Mouse (Mus musculus) midbrain, embryonic 12.5 days (tissue): Measurements from ENCODE around the gene Syne4. TPM values are rescaled to one million over a fixed set of nuclear protein-coding genes. Genes with fewer than 3 reads are reported as not detected.

Experiments
- ATAC-seq: fragments of 200-750 bp; cut with Nextera tagmentation; 2 replicates; pipeline ENCODE4 v1.8.0; 2017; ENCODE audit warnings: low read depth, moderate TSS enrichment, moderate library complexity; ENCODE audit not compliant: low FRiP score
- H3K27ac ChIP-seq: fragments of 300-500 bp; sonication (generic); replicated peaks from 2 replicates; pipeline ENCODE4 v1.5.1; 2016; ENCODE audit warnings: mild to moderate bottlenecking
- H3K27me3 ChIP-seq: fragments of 300-500 bp; sonication (generic); 2 replicates; pipeline ENCODE4 v1.6.1; 2016; ENCODE audit warnings: mild to moderate bottlenecking
- H3K36me3 ChIP-seq: fragments of 300-500 bp; sonication (generic); 2 replicates; pipeline ENCODE4 v1.6.1; 2016
- H3K4me1 ChIP-seq: fragments of 300-500 bp; sonication (generic); 2 replicates; pipeline ENCODE4 v1.6.1; 2016
- H3K4me2 ChIP-seq: fragments of 300-500 bp; sonication (generic); replicated peaks from 2 replicates; pipeline ENCODE4 v1.6.1; 2016; ENCODE audit warnings: mild to moderate bottlenecking, moderate library complexity
- H3K4me3 ChIP-seq: fragments of 300-500 bp; sonication (generic); 2 replicates; pipeline ENCODE4 v1.5.1; 2016; ENCODE audit warnings: mild to moderate bottlenecking
- H3K9ac ChIP-seq: fragments of 300-500 bp; sonication (generic); replicated peaks from 2 replicates; pipeline ENCODE4 v1.6.1; 2016; ENCODE audit warnings: mild to moderate bottlenecking, moderate library complexity
- H3K9me3 ChIP-seq: fragments of 300-500 bp; sonication (generic); 2 replicates; pipeline ENCODE4 v1.6.1; 2016; ENCODE audit warnings: mild to moderate bottlenecking
- WGBS: fragments of 180-500 bp; shearing (Covaris S2); methylation state at CpG from one replicate; pipeline ENCODE4 v1.1.7; 2016; 5-methylcytosine and 5-hydroxymethylcytosine counted together
- polyA plus RNA-seq: library from polyadenylated mRNA; unstranded; fragments of >200 nt; fragmentation: Nextera tagmentation; extraction: Ambion mirVana; gene quantifications from 2 replicates; pipeline ENCODE4 v1.2.1, GENCODE M21; 2016

The Syne4 gene
- polyA plus RNA-seq, 1 experiment from 2014 or later, result 19.0 TPM

GRCm38 (mm10) chr7:30363344-30363738, 48.7 kb downstream of the Syne4 start:
- H3K27me3 ChIP-seq, result peaks cover 12% of the 10 kb centered on the region
- no peaks in the 10 kb centered on the region for H3K9me3 ChIP-seq
- peak overlapping the region; percentile 90 for H3K4me3 ChIP-seq
- ATAC-seq, result peak; percentile 31; the same call in 1 of the 2 replicates
- H3K4me2 ChIP-seq, result peak overlapping the region; percentile 82
- H3K27ac ChIP-seq, result no peak overlapping the region
- peaks cover 14% of the 10 kb centered on the region for H3K36me3 ChIP-seq
- peaks cover 34% of the 10 kb centered on the region for H3K4me1 ChIP-seq
- 72% methylated on average over 6 of the region's 6 CpGs for WGBS
- peak overlapping the region; percentile 96 for H3K9ac ChIP-seq

GRCm38 (mm10) chr7:30367466-30367865, 52.9 kb downstream of the Syne4 start:
- Histone ChIP-seq H3K27me3 (peaks cover 12% of the 10 kb centered on the region), H3K9ac (no peak overlapping the region), H3K36me3 (no peaks in the 10 kb centered on the region), H3K9me3 (no peaks in the 10 kb centered on the region), H3K4me1 (peaks cover 7% of the 10 kb centered on the region), H3K27ac (no peak overlapping the region), H3K4me2 (no peak overlapping the region), H3K4me3 (no peak overlapping the region)
- 83% methylated on average over 2 of the region's 2 CpGs for WGBS
- no peak for ATAC-seq

Other genes starting within 250 kb of the Syne4 start
- gene Zfp82, start 241.9 kb upstream of the Syne4 start, polyA plus RNA-seq, result 10.4 and 11.2 TPM in 2 replicates
- 1.0 and 4.5 TPM in 2 replicates for gene Gm26920, start 224.4 kb upstream of the Syne4 start, polyA plus RNA-seq
- 13.6 and 16.3 TPM in 2 replicates for gene Zfp566, start 224.3 kb upstream of the Syne4 start, polyA plus RNA-seq
- 134 and 136 TPM in 2 replicates for gene Zfp260, start 220.0 kb upstream of the Syne4 start, polyA plus RNA-seq
- 17.0 and 18.8 TPM in 2 replicates for gene Zfp382, start 192.9 kb upstream of the Syne4 start, polyA plus RNA-seq
- 19.0 and 20.2 TPM in 2 replicates for gene Zfp146, start 145.1 kb upstream of the Syne4 start, polyA plus RNA-seq
- 0.74 and 4.1 TPM in 2 replicates for gene Cox7a1, start 130.7 kb upstream of the Syne4 start, polyA plus RNA-seq
- gene Capns1, start 116.0 kb upstream of the Syne4 start, polyA plus RNA-seq, result 59.8 and 61.6 TPM in 2 replicates
- gene Polr2i, start 82.9 kb upstream of the Syne4 start, polyA plus RNA-seq, result 151 and 156 TPM in 2 replicates
- 257 and 259 TPM in 2 replicates for gene Tbcb, start 82.5 kb upstream of the Syne4 start, polyA plus RNA-seq
- not detected in 2 replicates for gene Ovol3, start 79.1 kb upstream of the Syne4 start, polyA plus RNA-seq
- gene Thap8, start 34.7 kb upstream of the Syne4 start, polyA plus RNA-seq, result 0.48 and 0.66 TPM in 2 replicates
- 11.3 and 13.4 TPM in 2 replicates for gene Wdr62, start 34.4 kb upstream of the Syne4 start, polyA plus RNA-seq
- gene Clip3, start 23.1 kb upstream of the Syne4 start, polyA plus RNA-seq, result 76.3 and 88.6 TPM in 2 replicates
- 86.9 and 92.9 TPM in 2 replicates for gene Alkbh6, start 6.1 kb upstream of the Syne4 start, polyA plus RNA-seq
- 0.63 TPM in 1 of 2 replicates, not detected in the other for gene E130208F15Rik, start 6.9 kb downstream of the Syne4 start, polyA plus RNA-seq
- gene Sdhaf1, start 9.1 kb downstream of the Syne4 start, polyA plus RNA-seq, result 22.2 and 27.4 TPM in 2 replicates
- 9.1 and 9.5 TPM in 2 replicates for gene Lrfn3, start 48.0 kb downstream of the Syne4 start, polyA plus RNA-seq
- 18.3 and 24.4 TPM in 2 replicates for gene Tyrobp, start 99.0 kb downstream of the Syne4 start, polyA plus RNA-seq
- not detected in 2 replicates for gene Hcst, start 105.0 kb downstream of the Syne4 start, polyA plus RNA-seq
- gene Nfkbid, start 106.9 kb downstream of the Syne4 start, polyA plus RNA-seq, result 1.4 TPM in 2 replicates
- 301 and 324 TPM in 2 replicates for gene Aplp1, start 130.7 kb downstream of the Syne4 start, polyA plus RNA-seq
- 1.6 and 4.7 TPM in 2 replicates for gene Kirrel2, start 142.9 kb downstream of the Syne4 start, polyA plus RNA-seq
- 0.58 and 1.1 TPM in 2 replicates for gene Nphs1, start 143.5 kb downstream of the Syne4 start, polyA plus RNA-seq
- 0.39 TPM in 1 of 2 replicates, not detected in the other for gene Prodh2, start 178.8 kb downstream of the Syne4 start, polyA plus RNA-seq
- gene Arhgap33, start 220.3 kb downstream of the Syne4 start, polyA plus RNA-seq, result 96.3 and 99.5 TPM in 2 replicates
- gene Hspb6, start 237.4 kb downstream of the Syne4 start, polyA plus RNA-seq, result 5.8 and 6.2 TPM in 2 replicates
- gene Proser3, start 237.5 kb downstream of the Syne4 start, polyA plus RNA-seq, result 15.1 TPM in 2 replicates
- 53.0 and 54.9 TPM in 2 replicates for gene Lin37, start 245.0 kb downstream of the Syne4 start, polyA plus RNA-seq
- 83.1 and 88.4 TPM in 2 replicates for gene U2af1l4, start 248.5 kb downstream of the Syne4 start, polyA plus RNA-seq
- gene Gm49396, start 248.5 kb downstream of the Syne4 start, polyA plus RNA-seq, result 21.8 and 23.5 TPM in 2 replicates
- gene Psenen, start 248.8 kb downstream of the Syne4 start, polyA plus RNA-seq, result 130 and 144 TPM in 2 replicates